Mouse (Mus musculus): ENCODE results near the gene Ddhd1. TPM values are rescaled to one million over a fixed set of nuclear protein-coding genes. Genes with fewer than 3 reads are reported as not detected.

Gene Ddhd1
- polyA plus RNA-seq, 1 experiment from 2014 or later: 5.6 TPM

DNA sequence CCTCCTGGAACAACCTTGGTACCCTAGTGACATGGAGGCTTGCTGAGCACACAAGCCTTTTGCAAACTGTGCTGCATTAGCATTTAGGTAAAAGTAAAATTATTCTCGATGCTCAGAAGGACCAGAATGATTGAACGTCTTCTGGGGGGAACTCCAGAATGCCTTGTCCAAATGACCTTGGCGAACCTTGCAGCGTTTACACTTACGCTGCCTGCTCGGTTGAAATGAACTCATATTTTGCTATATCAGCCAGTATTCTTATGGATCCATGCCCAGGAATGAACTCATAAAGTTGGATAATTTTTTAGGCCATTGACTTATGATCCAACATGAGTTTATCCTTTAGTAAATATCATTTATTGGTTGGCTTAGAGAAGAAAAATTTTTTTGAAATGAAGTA is 103.6 kb downstream of the Ddhd1 start:
- Histone ChIP-seq H3K9me3 (replicated peaks) (no peaks in the 10 kb centered on the region), H3K4me1 (no peaks in the 10 kb centered on the region), H3K27ac (replicated peaks) (no peak overlapping the region), H3K27me3 (ENCODE audit: low read depth, poor library complexity, severe bottlenecking) (no peaks in the 10 kb centered on the region), H3K36me3 (no peaks in the 10 kb centered on the region), H3K4me3 (no peak overlapping the region)
- no peak for DNase-seq (ENCODE audit: low spot score)
- 92% methylated on average over 6 of the region's 6 CpGs for WGBS

DNA sequence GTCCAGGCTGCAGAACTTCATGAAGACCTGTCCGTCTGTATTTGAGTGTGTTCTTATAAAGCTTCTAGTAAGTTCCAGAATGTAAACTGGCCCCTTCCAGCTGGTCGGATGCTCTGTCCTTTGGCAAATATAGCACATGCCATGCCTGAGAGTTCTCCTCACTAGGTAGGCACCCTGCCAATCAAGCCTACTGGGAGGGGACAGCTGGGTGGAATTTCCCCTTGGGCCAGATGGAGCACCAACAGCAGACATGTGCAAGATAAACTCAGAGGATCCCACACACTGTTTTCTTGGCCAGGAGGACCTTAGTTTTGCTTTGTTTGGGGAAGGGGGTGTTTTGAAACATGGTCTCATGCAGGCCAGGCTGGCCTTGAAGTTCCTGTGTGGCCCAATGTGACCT is 104.1 kb downstream of the Ddhd1 start:
- Histone ChIP-seq H3K4me1 (no peaks in the 10 kb centered on the region), H3K4me3 (no peak overlapping the region)
- no peak for DNase-seq (ENCODE audit: low spot score)

DNA sequence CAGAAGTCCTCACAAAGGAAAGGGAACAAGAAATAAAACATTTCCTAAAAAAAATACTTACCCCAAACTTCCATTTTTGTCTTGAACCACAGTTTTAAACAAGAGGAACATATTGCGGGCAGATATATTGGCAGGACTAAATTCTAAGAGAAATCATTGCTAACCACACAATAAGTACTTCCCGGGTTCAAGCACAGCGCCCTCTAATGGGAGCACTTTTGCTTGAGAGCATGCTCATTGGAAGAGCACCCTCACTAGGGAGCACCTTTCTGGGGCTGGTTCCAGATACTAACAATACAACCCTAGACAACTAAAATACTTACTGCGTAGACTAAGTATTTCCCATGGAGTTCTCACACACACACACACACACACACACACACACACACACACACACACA is 105.5 kb downstream of the Ddhd1 start:
- H3K4me3 ChIP-seq: no peak overlapping the region

More for the DNA sequence above, 104.1 kb downstream of the Ddhd1 start:
- no peak overlapping the region for H3K27ac ChIP-seq (replicated peaks)
- 83% methylated on average over 2 of the region's 2 CpGs for WGBS
- no peaks in the 10 kb centered on the region for H3K27me3 ChIP-seq (ENCODE audit: low read depth, poor library complexity, severe bottlenecking)
- H3K36me3 ChIP-seq: no peaks in the 10 kb centered on the region
- no peaks in the 10 kb centered on the region for H3K9me3 ChIP-seq (replicated peaks)

DNA sequence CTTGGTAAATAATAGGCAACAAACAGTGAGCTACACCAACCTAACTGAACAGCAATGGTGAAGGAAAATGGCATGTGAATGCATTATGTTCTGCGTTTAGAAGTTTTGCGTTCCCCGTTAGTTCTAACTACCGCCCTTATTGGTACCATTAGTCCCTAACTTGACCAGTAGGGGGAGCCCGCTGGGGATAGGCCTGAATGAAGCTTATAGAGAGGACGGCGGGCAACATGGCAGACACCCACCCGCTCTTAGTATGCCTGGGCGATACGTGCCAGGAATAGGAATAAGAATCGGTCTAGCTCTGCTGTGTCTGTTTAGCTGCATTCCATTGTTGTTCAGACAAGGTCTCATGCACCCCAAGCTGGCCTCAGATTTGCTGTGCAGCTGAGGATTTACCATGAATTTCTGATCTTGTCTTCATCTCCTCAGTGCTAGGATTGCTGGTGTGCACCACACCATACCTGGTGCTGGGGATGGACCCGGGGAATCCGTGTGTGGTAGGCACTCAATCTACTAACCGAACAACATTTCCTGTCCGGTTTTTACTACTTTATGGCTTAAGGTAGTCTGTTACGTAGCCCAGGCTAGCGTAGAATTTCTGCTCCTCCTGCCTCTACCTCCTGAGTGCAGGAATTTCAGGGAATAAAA is 106.7 kb downstream of the Ddhd1 start:
- no peak overlapping the region for H3K27ac ChIP-seq (replicated peaks)
- DNase-seq (ENCODE audit: low spot score): peak; percentile 51
- 59% methylated on average over 17 of the region's 17 CpGs for WGBS

More for the DNA sequence above, 105.5 kb downstream of the Ddhd1 start:
- Histone ChIP-seq H3K9me3 (replicated peaks) (no peaks in the 10 kb centered on the region), H3K4me1 (no peaks in the 10 kb centered on the region), H3K27me3 (ENCODE audit: low read depth, poor library complexity, severe bottlenecking) (no peaks in the 10 kb centered on the region), H3K27ac (replicated peaks) (no peak overlapping the region), H3K36me3 (no peaks in the 10 kb centered on the region)
- no peak for DNase-seq (ENCODE audit: low spot score)
- 85% methylated on average over 4 of the region's 4 CpGs for WGBS

DNA sequence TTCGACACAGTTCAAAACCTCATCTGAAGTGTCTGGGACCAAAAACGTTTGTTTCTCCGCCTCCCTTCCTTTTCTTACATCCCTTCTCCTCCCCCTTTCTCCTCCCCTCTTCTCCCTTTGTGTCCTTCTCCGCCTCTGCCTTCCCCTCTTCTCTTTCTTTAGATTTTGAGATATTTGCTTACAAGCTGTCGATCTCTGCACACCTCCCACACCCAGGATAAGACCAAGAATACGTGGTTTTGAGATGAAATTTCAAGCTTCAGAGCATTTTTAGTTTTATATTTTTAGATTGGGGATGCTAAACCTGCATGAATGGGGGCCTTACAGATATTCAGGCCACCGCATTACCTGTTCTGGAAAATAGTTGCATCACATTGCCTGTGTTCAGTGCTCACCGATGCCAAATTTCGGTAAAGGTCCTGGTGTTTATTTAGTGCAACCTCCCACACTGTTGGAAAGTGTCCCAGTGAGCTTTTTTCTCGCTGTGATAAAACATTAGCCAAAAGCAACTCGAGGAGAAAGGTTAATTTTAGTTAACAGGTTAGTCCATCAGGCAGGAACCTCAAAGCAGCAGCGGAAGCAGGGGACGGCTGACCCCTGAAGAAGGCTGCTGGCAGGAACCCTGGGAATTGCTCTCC is 107.8 kb downstream of the Ddhd1 start:
- DNase-seq (ENCODE audit: low spot score): no peak
- Histone ChIP-seq H3K36me3 (no peaks in the 10 kb centered on the region), H3K4me3 (no peak overlapping the region), H3K4me1 (no peaks in the 10 kb centered on the region), H3K27me3 (ENCODE audit: low read depth, poor library complexity, severe bottlenecking) (no peaks in the 10 kb centered on the region), H3K9me3 (replicated peaks) (no peaks in the 10 kb centered on the region), H3K27ac (replicated peaks) (no peak overlapping the region)
- 82% methylated on average over 13 of the region's 13 CpGs for WGBS

More for the DNA sequence above, 106.7 kb downstream of the Ddhd1 start:
- Histone ChIP-seq H3K9me3 (replicated peaks) (no peaks in the 10 kb centered on the region), H3K4me1 (no peaks in the 10 kb centered on the region), H3K36me3 (no peaks in the 10 kb centered on the region), H3K4me3 (0 out of 2 replicates have a peak overlapping the region, but pooled peaks have one; percentile 1), H3K27me3 (ENCODE audit: low read depth, poor library complexity, severe bottlenecking) (no peaks in the 10 kb centered on the region)

DNA sequence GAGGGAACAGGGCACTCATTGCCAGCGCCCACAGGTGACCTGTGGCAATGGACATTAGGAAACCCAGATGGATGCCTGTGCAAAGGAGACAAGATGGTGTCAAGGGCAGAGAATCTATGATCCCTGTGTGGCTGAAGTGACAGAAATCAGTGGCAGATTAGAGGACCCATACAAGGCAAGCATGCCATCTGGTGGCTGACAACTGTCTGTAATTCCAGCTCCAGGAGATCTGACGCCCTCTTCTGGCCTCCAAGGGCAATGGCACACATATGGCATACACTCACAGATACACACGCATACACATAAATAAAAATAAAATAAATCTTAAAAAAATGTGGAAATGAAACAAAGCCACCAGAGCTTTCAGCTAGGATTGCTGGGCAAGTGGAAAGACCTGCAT is 109.8 kb downstream of the Ddhd1 start:
- Histone ChIP-seq H3K4me1 (no peaks in the 10 kb centered on the region), H3K36me3 (no peaks in the 10 kb centered on the region), H3K27me3 (ENCODE audit: low read depth, poor library complexity, severe bottlenecking) (no peaks in the 10 kb centered on the region), H3K9me3 (replicated peaks) (no peaks in the 10 kb centered on the region), H3K4me3 (no peak overlapping the region), H3K27ac (replicated peaks) (no peak overlapping the region)
- DNase-seq (ENCODE audit: low spot score): no peak
- 71% methylated on average over 3 of the region's 3 CpGs for WGBS

DNA sequence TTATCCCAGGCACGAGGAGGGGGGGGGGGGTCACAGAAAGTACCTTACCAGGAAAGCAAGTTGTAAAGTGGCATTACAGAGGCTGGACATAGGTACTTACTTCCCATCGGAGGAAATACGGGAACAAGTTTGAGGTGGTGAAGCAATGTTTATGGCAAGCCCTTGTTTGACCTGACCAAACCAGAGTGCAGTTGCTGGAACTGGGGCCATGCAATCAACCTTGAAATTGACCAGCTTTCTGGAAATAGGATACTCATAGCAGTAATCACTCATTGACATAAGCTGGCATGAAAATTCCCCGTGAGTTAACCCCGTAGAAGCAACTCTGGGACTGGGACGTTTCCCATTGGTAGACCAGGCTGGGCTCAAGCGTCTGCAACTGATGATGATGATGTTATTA is 113.0 kb downstream of the Ddhd1 start:
- DNase-seq (ENCODE audit: low spot score): no peak
- Histone ChIP-seq H3K9me3 (replicated peaks) (no peaks in the 10 kb centered on the region), H3K36me3 (no peaks in the 10 kb centered on the region), H3K4me1 (peaks cover 2% of the 10 kb centered on the region; the same call in 1 of the 2 replicates), H3K27me3 (ENCODE audit: low read depth, poor library complexity, severe bottlenecking) (no peaks in the 10 kb centered on the region), H3K27ac (replicated peaks) (no peak overlapping the region), H3K4me3 (no peak overlapping the region)
- WGBS: 92% methylated on average over 7 of the region's 7 CpGs

DNA sequence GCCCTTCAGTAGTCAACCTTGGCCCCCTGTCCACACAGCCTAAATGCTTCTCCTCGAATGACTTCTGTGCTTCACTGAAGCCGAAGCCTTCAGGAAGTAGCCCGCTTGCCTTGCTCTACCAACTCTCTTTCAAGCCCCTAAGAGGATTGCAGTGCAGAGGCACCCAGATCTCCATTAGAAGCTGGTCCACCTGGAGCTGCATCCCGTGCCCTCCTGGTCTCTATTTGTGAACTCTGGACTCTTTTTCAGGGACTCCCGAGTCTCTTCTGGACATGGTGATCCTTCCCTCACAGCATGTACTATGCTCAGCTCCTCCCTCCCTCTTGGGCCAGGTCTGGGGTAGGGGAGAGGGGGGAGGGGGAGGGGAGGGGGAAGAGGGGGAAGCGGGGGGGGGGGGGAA is 113.9 kb downstream of the Ddhd1 start:
- Histone ChIP-seq H3K27me3 (ENCODE audit: low read depth, poor library complexity, severe bottlenecking) (no peaks in the 10 kb centered on the region), H3K4me1 (peaks cover 6% of the 10 kb centered on the region; the same call in 1 of the 2 replicates), H3K36me3 (no peaks in the 10 kb centered on the region), H3K4me3 (no peak overlapping the region), H3K9me3 (replicated peaks) (no peaks in the 10 kb centered on the region), H3K27ac (replicated peaks) (no peak overlapping the region)
- WGBS: 80% methylated on average over 5 of the region's 6 CpGs
- DNase-seq (ENCODE audit: low spot score): no peak

DNA sequence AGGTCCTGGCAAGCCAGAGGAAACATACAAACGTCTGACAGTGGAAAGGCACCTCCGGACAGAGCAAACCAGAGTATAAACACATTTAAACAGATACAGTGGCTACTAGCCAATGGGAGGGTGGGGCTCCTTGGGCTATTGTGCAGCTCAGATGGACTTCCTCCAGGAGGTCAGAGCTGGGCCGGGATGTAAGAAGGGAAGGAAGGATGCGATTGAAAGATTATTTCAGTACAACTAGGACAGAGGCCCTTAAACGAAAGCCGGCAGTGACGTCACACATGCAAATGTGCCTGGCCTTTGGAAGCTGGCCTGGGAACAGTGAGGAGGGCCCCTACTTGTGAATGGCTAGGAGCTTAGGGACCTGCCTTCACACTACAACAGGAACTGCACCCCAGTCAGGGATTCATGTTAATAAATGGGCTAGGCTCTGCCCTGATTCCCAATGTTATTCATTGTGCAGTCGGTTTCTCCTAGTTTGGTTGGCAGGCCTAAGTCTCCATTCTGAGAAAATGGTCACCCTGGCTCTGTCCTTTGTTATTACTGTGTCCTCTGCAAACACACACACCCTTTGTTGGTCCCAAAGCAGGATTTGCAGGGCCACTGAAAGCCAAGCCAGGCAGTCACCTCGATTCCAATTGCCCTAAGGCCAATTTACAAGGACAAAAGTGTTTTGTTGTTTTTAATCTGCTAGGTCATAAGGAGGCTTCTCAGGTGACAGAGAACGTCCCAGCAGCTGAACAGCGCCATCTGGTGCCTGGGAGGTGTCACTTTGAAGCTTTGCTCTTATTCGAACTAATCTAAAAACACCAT is 118.1 kb downstream of the Ddhd1 start:
- H3K27ac ChIP-seq (replicated peaks): peak overlapping the region; percentile 55
- H3K36me3 ChIP-seq: no peaks in the 10 kb centered on the region
- H3K4me1 ChIP-seq: peaks cover 6% of the 10 kb centered on the region; the same call in 1 of the 2 replicates
- no peaks in the 10 kb centered on the region for H3K9me3 ChIP-seq (replicated peaks)
- peak; percentile 70 for DNase-seq (ENCODE audit: low spot score)
- 44% methylated on average over 12 of the region's 12 CpGs for WGBS
- H3K27me3 ChIP-seq (ENCODE audit: low read depth, poor library complexity, severe bottlenecking): no peaks in the 10 kb centered on the region
- H3K4me3 ChIP-seq: no peak overlapping the region

Small RNA genes lying within 50 kb of the gene (microRNA-seq; reads per million reads assigned to microRNA genes)
- gene Mir5131: 0.90 reads per million

Other genes with a start within 250 kb of the Ddhd1 start
- gene Fermt2, start 128.0 kb downstream of the Ddhd1 start, polyA plus RNA-seq (2016; fragmentation: Nextera tagmentation; extraction: Ambion mirVana): 72.8 and 82.8 TPM in 2 replicates

All from midbrain, embryonic 10.5 days (tissue).